Mouse (Mus musculus): ENCODE data around the gene Sf3b3. TPM values are rescaled to one million over a fixed set of nuclear protein-coding genes. Genes with fewer than 3 reads are reported as not detected.

The Sf3b3 gene
- polyA plus RNA-seq, 1 experiment from 2014 or later, result 125 TPM

- 0 out of 2 replicates have a peak, but pooled peaks cover 7% of the 10 kb centered on the region for H3K4me1 ChIP-seq
- H3K4me2 ChIP-seq, result no peak overlapping the region
- no peak overlapping the region for H3K27ac ChIP-seq
- H3K9me3 ChIP-seq, result no peaks in the 10 kb centered on the region
- no peaks in the 10 kb centered on the region for H3K27me3 ChIP-seq
- WGBS, result 67% methylated on average over 7 of the region's 7 CpGs
- no peak overlapping the region for H3K4me3 ChIP-seq
- H3K9ac ChIP-seq, result no peak overlapping the region
- no peaks in the 10 kb centered on the region for H3K36me3 ChIP-seq
- no peak for ATAC-seq (ENCODE audit: insufficient number of reproducible peaks, low FRiP score, low TSS enrichment, low read depth)
Observed at GRCm38 (mm10) chr8:110760280-110760940, 86.2 kb downstream of the Sf3b3 start.

Other genes starting within 250 kb of the Sf3b3 start
- gene Vac14, start 228.2 kb downstream of the Sf3b3 start, polyA plus RNA-seq (2015; fragmentation: Nextera tagmentation; extraction: Ambion mirVana), result 13.1 and 14.2 TPM in 2 replicates
- gene Mtss1l, start 125.3 kb downstream of the Sf3b3 start, polyA plus RNA-seq (2015; fragmentation: Nextera tagmentation; extraction: Ambion mirVana), result 9.6 and 10.2 TPM in 2 replicates
- 5.0 and 5.3 TPM in 2 replicates for gene Il34, start 40.9 kb downstream of the Sf3b3 start, polyA plus RNA-seq (2015; fragmentation: Nextera tagmentation; extraction: Ambion mirVana)
- gene Cog4, start 187 bp downstream of the Sf3b3 start, polyA plus RNA-seq (2015; fragmentation: Nextera tagmentation; extraction: Ambion mirVana), result 77.7 and 77.8 TPM in 2 replicates
- gene Fuk, start 55.7 kb upstream of the Sf3b3 start, polyA plus RNA-seq (2015; fragmentation: Nextera tagmentation; extraction: Ambion mirVana), result 10.9 and 12.2 TPM in 2 replicates
- gene St3gal2, start 73.1 kb upstream of the Sf3b3 start, polyA plus RNA-seq (2015; fragmentation: Nextera tagmentation; extraction: Ambion mirVana), result 29.6 and 32.6 TPM in 2 replicates
- gene Ddx19a, start 151.0 kb upstream of the Sf3b3 start, polyA plus RNA-seq (2015; fragmentation: Nextera tagmentation; extraction: Ambion mirVana), result 12.4 and 15.9 TPM in 2 replicates
- gene Ddx19b, start 185.0 kb upstream of the Sf3b3 start, polyA plus RNA-seq (2015; fragmentation: Nextera tagmentation; extraction: Ambion mirVana), result 4.9 and 5.0 TPM in 2 replicates
- 48.0 and 48.4 TPM in 2 replicates for gene Aars, start 186.4 kb upstream of the Sf3b3 start, polyA plus RNA-seq (2015; fragmentation: Nextera tagmentation; extraction: Ambion mirVana)
- gene Exosc6, start 209.6 kb upstream of the Sf3b3 start, polyA plus RNA-seq (2015; fragmentation: Nextera tagmentation; extraction: Ambion mirVana), result 8.2 and 9.7 TPM in 2 replicates
- gene Clec18a, start 245.6 kb upstream of the Sf3b3 start, polyA plus RNA-seq (2015; fragmentation: Nextera tagmentation; extraction: Ambion mirVana), result not detected in 2 replicates
- gene Pdpr, start 247.8 kb upstream of the Sf3b3 start, polyA plus RNA-seq (2015; fragmentation: Nextera tagmentation; extraction: Ambion mirVana), result 8.9 and 10.0 TPM in 2 replicates